8 mouse cellular contexts compared by ENCODE assay signal in the genomic region with DNA sequence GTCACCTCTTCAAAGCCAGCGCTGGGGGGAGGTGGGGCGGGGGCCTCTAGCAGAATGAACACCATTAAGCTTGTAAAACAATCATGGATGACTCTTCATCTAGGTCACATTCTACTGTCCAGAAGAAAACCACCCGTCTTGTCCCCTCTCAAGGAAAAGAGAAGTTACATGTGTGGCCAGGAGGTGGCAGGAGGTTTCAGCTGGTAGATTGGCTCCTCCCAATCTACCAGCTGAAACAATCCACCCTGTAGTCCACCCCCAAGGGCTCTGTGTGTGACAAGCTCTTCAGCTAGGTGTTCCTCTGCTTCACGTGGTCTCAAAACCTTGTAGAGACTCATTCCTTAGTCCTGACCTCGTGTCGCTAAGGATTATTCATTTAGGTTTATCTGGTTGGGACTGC. TPM values are rescaled to one million over a fixed set of nuclear protein-coding genes. Genes with fewer than 3 reads are reported as not detected.
DNase-seq lines count a peak whose midpoint lies in the region; ATAC-seq and TF ChIP-seq lines count a peak whose summit lies in the region.
"Had no signal": no experiment of that assay in that cellular context is flagged by ENCODE, and none has a peak within 500 bp of the region (broad histone marks: within the 10 kb centered on the region; RNA-seq: fewer than 3 reads in every experiment).

No protein-coding gene starts in this region.

- no peaks in the 10 kb centered on the region for H3K9me3 ChIP-seq in CH12.LX (replicated peaks; ENCODE audit: low read length)
- no peaks in the 10 kb centered on the region for H3K9me3 ChIP-seq in midbrain, embryonic 16.5 days (replicated peaks; ENCODE audit: control insufficient read depth, low read length, poor library complexity, severe bottlenecking)

- no peaks in the 10 kb centered on the region for H3K27me3 ChIP-seq in CH12.LX (replicated peaks)
- no peaks in the 10 kb centered on the region for H3K27me3 ChIP-seq in midbrain, embryonic 16.5 days (ENCODE audit: control insufficient read depth, insufficient read depth, low read depth, low read length)

- no peak overlapping the region for H3K4me3 ChIP-seq in CH12.LX (replicated peaks in 1 of 3; ENCODE audit: low read depth in 2 of 3, low read length in 2 of 3, poor library complexity in 1 of 3)
- H3K4me3 ChIP-seq in midbrain, embryonic 16.5 days (ENCODE audit: low read depth, low read length), result no peak overlapping the region

- no peaks in the 10 kb centered on the region for H3K4me1 ChIP-seq in CH12.LX (ENCODE audit: control insufficient read depth in 1 of 2, insufficient read depth in 2 of 2)
- H3K4me1 ChIP-seq in midbrain, embryonic 16.5 days (ENCODE audit: control insufficient read depth, insufficient read depth, low read length), result no peaks in the 10 kb centered on the region

- dilution Hi-C loops in CH12.LX (cut with MboI; ENCODE audit: extremely low pct_ligation_motif_present, extremely low pct_unique_long_range_greater_than_20kb, low sequenced_read_pairs), result no loop called here

- in situ Hi-C loops in CH12.LX (cut with MboI; ENCODE audit: low pct_ligation_motif_present, low pct_unique_long_range_greater_than_20kb, low sequenced_read_pairs), result no loop called here

- peak; percentile 86 for ATAC-seq in megakaryocyte-erythroid progenitor cell, adult 5-6 weeks (replicated peaks; ENCODE audit: low FRiP score, low TSS enrichment, poor library complexity, severe bottlenecking)
- no peak for ATAC-seq in midbrain, embryonic 16.5 days

- DNase-seq in layer of hippocampus, adult 11-12 months (ENCODE audit: low spot score), result peak; percentile 23
- DNase-seq in layer of hippocampus, postnatal 36 days, result no peak
- DNase-seq in 416B (ENCODE audit: low read depth) (peak; percentile 77), CH12.LX (ENCODE audit: extremely low read depth) (peak; percentile 48)
- peak; percentile 20 for DNase-seq in embryo, embryonic 9.5 days (ENCODE audit: extremely low spot score)

- H3K4me2 ChIP-seq in CH12.LX (ENCODE audit: insufficient read depth, low read depth, poor library complexity, severe bottlenecking), result no peak overlapping the region
- no peak overlapping the region for H3K4me2 ChIP-seq in midbrain, embryonic 16.5 days (ENCODE audit: low read length)

- TF ChIP-seq RAD21 in CH12.LX (IDR thresholded peaks at IDR 0.05; ENCODE audit: low read depth, low read length), result peak; percentile 57

- no peak overlapping the region for H3K9ac ChIP-seq in CH12.LX (ENCODE audit: insufficient read depth, low read depth)
- H3K9ac ChIP-seq in midbrain, embryonic 16.5 days (ENCODE audit: low read depth, low read length), result no peak overlapping the region

- peak in 1 of 2 experiments; percentile 69; a peak in 2 of 4 replicates for TF ChIP-seq CTCF in CH12.LX (conservative IDR thresholded peaks at IDR 0.05 in 1 of 2, IDR thresholded peaks at IDR 0.05 in 1 of 2; ENCODE audit: low read depth in 2 of 2, low read length in 2 of 2)

- TF ChIP-seq POLR2A in CH12.LX (IDR thresholded peaks at IDR 0.05; ENCODE audit: low read depth, low read length), result no peak

- WGBS in midbrain, embryonic 16.5 days, result 40% methylated on average over 6 of the region's 6 CpGs

- H3K79me2 ChIP-seq in CH12.LX (replicated peaks; ENCODE audit: control insufficient read depth, extremely low read depth, insufficient read depth, poor library complexity, severe bottlenecking), result no peaks in the 10 kb centered on the region

- H3K27ac ChIP-seq in CH12.LX (ENCODE audit: insufficient read depth, low read depth), result no peak overlapping the region
- H3K27ac ChIP-seq in midbrain, embryonic 16.5 days (ENCODE audit: low read length), result no peak overlapping the region
- H3K27ac ChIP-seq: macrophage had no signal

- peaks cover 13 to 26% of the 10 kb centered on the region in 2 experiments for H3K36me3 ChIP-seq in CH12.LX (replicated peaks in 1 of 2; ENCODE audit: control insufficient read depth in 1 of 2, insufficient read depth in 1 of 2, low read length in 1 of 2)
- H3K36me3 ChIP-seq in midbrain, embryonic 16.5 days (ENCODE audit: control insufficient read depth, insufficient read depth, low read length), result peaks cover 11% of the 10 kb centered on the region

- no peak for TF ChIP-seq EP300 in CH12.LX (IDR thresholded peaks at IDR 0.05; ENCODE audit: low read length)

TF ChIP-seq in CH12.LX, 34 proteins besides CTCF, POLR2A, EP300 and RAD21:
- 0 out of 2 replicates have a peak, but pooled peaks have one; percentile 28 for TF ChIP-seq SIN3A (IDR thresholded peaks at IDR 0.05; ENCODE audit: low read length)
- peak; percentile 68 for TF ChIP-seq SMC3 (IDR thresholded peaks at IDR 0.05; ENCODE audit: low read depth, low read length)
- TF ChIP-seq IRF4 (IDR thresholded peaks at IDR 0.05; ENCODE audit: low read depth, low read length), result 0 out of 2 replicates have a peak, but pooled peaks have one; percentile 21
- no peak for TF ChIP-seq KAT2A (IDR thresholded peaks at IDR 0.05; ENCODE audit: insufficient replicate concordance, low read length)

RNA-seq across cellular contexts. Expression of a gene that starts 12.9 kb away (rescaled TPM):
- total RNA-seq in layer of hippocampus, postnatal 36 days (2021), result 100 to 1,000 TPM; 137 to 150 TPM
- total RNA-seq in CH12.LX (2012; rRNA removed) (107 and 134 TPM in 2 replicates), CH12.LX (2014; rRNA removed) (242 and 267 TPM in 2 replicates)
- polyA plus RNA-seq in CH12.LX (2012; ENCODE audit: insufficient read length, low read depth), result 118 and 141 TPM in 2 replicates
- total RNA-seq in megakaryocyte-erythroid progenitor cell, adult 5-6 weeks (2014; fragmentation: Nextera tagmentation), result 306 and 339 TPM in 2 replicates
- total RNA-seq in megakaryocyte-erythroid progenitor cell, adult 5-6 weeks (2017), result 255 and 318 TPM in 2 replicates
- 229 and 231 TPM in 2 replicates for polyA plus RNA-seq in midbrain, embryonic 16.5 days (2015; fragmentation: Nextera tagmentation; extraction: Ambion mirVana)

RNA-seq across cellular contexts. Expression of a gene that starts 13.0 kb away (rescaled TPM):
- 10 to 100 TPM; 11.9 to 13.9 TPM for total RNA-seq in layer of hippocampus, postnatal 36 days (2021)
- 13.3 and 15.9 TPM in 2 replicates for total RNA-seq in CH12.LX (2012; rRNA removed)
- 28.1 and 31.3 TPM in 2 replicates for total RNA-seq in CH12.LX (2014; rRNA removed)
- polyA plus RNA-seq in CH12.LX (2012; ENCODE audit: insufficient read length, low read depth), result 19.9 and 20.1 TPM in 2 replicates
- 35.8 and 79.7 TPM in 2 replicates for total RNA-seq in megakaryocyte-erythroid progenitor cell, adult 5-6 weeks (2014; fragmentation: Nextera tagmentation)
- 58.4 and 68.1 TPM in 2 replicates for total RNA-seq in megakaryocyte-erythroid progenitor cell, adult 5-6 weeks (2017)
- polyA plus RNA-seq in midbrain, embryonic 16.5 days (2015; fragmentation: Nextera tagmentation; extraction: Ambion mirVana), result 13.8 and 14.0 TPM in 2 replicates

RNA-seq across cellular contexts. Expression of a gene that starts 13.1 kb away (rescaled TPM):
- not detected for total RNA-seq in layer of hippocampus, postnatal 36 days (2021)
- total RNA-seq in CH12.LX (2012; rRNA removed) (not detected in 2 replicates), CH12.LX (2014; rRNA removed) (not detected in 2 replicates)
- polyA plus RNA-seq in CH12.LX (2012; ENCODE audit: insufficient read length, low read depth), result not detected in 2 replicates
- total RNA-seq in megakaryocyte-erythroid progenitor cell, adult 5-6 weeks (2014; fragmentation: Nextera tagmentation), result not detected in 2 replicates
- not detected in 2 replicates for total RNA-seq in megakaryocyte-erythroid progenitor cell, adult 5-6 weeks (2017)
- polyA plus RNA-seq in midbrain, embryonic 16.5 days (2015; fragmentation: Nextera tagmentation; extraction: Ambion mirVana), result not detected in 2 replicates
- polyA plus RNA-seq: macrophage had no signal

RNA-seq across cellular contexts. Expression of a gene that starts 31.6 kb away (rescaled TPM):
- total RNA-seq in layer of hippocampus, postnatal 36 days (2021), result 1 to 10 TPM; 7.5 to 7.7 TPM
- total RNA-seq in CH12.LX (2012; rRNA removed) (7.9 and 8.6 TPM in 2 replicates), CH12.LX (2014; rRNA removed) (12.4 and 13.2 TPM in 2 replicates)
- polyA plus RNA-seq in CH12.LX (2012; ENCODE audit: insufficient read length, low read depth), result 7.5 and 8.1 TPM in 2 replicates
- total RNA-seq in megakaryocyte-erythroid progenitor cell, adult 5-6 weeks (2014; fragmentation: Nextera tagmentation), result 6.3 and 13.1 TPM in 2 replicates
- 5.5 and 5.8 TPM in 2 replicates for total RNA-seq in megakaryocyte-erythroid progenitor cell, adult 5-6 weeks (2017)
- 8.6 and 8.8 TPM in 2 replicates for polyA plus RNA-seq in midbrain, embryonic 16.5 days (2015; fragmentation: Nextera tagmentation; extraction: Ambion mirVana)

RNA-seq across cellular contexts. Expression of a gene that starts 36.9 kb away (rescaled TPM):
- total RNA-seq in layer of hippocampus, postnatal 36 days (2021), result 10 to 100 TPM; 29.5 to 33.9 TPM
- total RNA-seq in CH12.LX (2012; rRNA removed) (0.29 and 0.47 TPM in 2 replicates), CH12.LX (2014; rRNA removed) (0.55 and 0.70 TPM in 2 replicates)
- polyA plus RNA-seq in CH12.LX (2012; ENCODE audit: insufficient read length, low read depth), result 0.57 and 0.75 TPM in 2 replicates
- 1.4 and 2.4 TPM in 2 replicates for total RNA-seq in megakaryocyte-erythroid progenitor cell, adult 5-6 weeks (2014; fragmentation: Nextera tagmentation)
- total RNA-seq in megakaryocyte-erythroid progenitor cell, adult 5-6 weeks (2017), result 2.2 and 4.6 TPM in 2 replicates
- polyA plus RNA-seq in midbrain, embryonic 16.5 days (2015; fragmentation: Nextera tagmentation; extraction: Ambion mirVana), result 17.0 and 23.4 TPM in 2 replicates

Comparison
In these comparisons a context has a peak if more than half of its experiments do, and no peak if none do; other contexts are left out.
1. DNase-seq: peak in layer of hippocampus, adult 11-12 months (single experiment), 416B (single experiment), CH12.LX (single experiment) and embryo, embryonic 9.5 days (single experiment); none in layer of hippocampus, postnatal 36 days (0 of 2).